Mouse (Mus musculus): Measurements from ENCODE around the gene Hspa2.

Gene Hspa2

DNA sequence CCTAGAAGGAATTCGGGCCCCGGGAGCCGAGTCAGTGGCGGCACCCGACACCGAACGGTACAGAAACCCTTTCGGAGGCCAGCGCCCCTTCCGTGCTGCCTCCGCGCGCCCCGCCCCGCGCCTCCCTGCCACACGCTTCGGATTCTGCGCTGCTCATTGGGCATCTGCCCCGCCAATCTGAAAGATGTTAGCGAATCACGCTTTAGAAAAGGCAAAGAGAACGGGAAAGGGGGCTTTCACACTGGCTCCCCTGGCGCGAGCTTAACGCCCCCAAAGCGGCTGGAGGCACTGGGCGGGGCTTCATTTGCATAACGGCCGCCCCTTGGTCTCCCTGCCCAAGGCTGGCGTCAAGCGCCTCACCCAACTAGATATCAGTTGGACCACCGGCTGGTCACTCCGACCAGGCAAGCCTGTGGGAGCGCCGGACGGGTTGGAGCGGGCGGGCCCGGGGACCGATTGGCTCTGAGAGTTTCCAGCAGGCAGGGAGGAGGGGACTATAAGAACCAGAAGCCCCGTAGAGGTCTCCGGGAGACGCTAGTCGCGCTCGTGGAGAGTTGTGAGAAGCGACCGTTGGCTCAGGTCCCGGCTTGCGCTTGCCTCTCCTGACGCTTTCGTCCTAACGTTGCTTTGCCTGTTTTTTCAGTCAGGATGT lies at the start of gene Hspa2:
TSS of gene Hspa2 (plus strand) at position 291 of the 652 bp plus-strand sequence.
- peak; percentile 100 for DNase-seq

DNA sequence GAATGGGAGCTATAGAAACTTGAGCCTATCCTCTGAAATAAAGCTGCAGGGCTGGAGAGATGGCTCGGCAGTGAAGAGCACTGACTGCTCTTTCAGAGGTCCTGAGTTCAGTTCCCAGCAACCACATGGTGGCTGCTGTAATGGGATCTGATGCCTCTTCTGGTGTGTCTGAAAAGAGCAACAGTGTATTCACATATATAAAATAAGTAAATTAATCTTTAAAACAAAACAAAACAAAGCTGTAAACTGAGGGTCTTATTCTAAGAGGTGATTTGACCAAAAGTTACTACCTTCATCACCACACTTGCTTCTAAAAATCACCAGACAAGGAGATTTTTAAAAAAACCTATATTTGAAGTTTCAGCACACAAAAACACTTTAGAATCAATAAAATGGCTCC lies 43.1 kb upstream of the Hspa2 start:
- no peak for DNase-seq

GRCm38 (mm10) chr12:76361405-76362302 lies 42.3 kb upstream of the Hspa2 start:
- DNase-seq = no peak

DNA sequence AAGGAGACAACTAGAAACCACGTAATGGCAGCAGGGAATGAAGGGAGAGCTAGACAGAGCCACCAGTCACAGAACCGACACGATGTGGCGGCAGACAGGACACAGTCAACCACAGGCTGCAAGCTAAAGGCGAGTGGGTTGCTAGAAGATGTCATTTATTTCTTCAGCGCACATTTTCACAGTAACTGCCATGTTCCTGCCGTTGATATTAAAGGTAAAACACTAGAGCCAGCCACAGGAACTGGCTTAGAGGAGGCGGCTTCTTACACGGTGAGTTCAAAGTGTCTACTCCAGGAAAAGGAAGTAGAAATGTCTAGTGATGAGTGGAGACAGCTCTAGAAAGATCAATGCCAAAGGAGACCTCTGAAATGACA lies 41.7 kb upstream of the Hspa2 start:
- DNase-seq = no peak

- no peak for DNase-seq
Observed at GRCm38 (mm10) chr12:76366276-76366675, 37.7 kb upstream of the Hspa2 start.

- peak; percentile 42 to 56 for DNase-seq
Observed at GRCm38 (mm10) chr12:76367096-76367995, 36.6 kb upstream of the Hspa2 start.

DNA sequence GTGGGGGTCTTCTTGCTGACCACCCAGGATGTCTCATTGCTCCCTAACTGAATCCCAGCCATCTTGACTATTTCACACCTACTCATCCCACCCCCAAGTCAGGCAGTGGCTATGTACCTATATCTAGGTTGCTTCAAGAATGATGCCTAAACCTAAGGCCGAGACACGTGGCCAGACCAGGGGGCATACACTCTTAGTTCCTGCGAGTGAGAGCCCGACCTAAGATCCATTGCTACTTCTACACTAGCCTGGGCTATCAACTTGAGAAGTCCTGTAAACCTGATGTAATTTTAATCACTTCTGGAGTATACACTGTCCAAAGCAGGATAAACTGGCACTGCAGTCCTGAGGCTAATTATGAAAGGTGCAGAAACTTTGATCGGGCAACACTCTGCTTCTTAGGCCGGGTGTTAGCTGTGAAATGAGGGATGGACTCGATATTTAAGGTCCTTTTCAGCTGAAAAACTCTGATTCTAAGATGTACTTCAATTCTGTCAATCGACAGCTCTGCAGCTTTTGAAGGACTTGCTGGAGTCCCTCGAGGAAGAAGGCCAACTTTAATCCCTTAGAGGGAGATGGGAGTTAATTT lies 35.7 kb upstream of the Hspa2 start:
- DNase-seq = no peak

DNA sequence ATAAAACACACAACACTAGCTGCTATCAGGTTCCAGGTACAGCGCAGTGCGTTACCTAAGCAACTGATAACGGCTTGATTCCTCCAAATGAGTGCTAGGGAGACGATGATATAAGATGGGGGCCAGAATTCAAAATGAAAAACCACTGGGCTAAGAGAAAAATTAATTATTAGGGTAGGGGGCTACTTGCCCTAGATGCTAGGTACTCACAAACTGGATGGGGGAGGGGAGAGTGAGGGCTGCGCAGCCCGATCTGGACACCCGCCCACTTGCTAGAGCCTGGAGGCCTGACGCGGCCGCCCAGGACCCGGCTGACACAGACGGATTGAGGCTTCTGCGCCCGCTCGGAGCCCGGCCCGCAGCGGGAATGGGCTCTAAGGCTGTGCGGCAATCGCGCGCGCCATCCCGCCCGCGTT lies 35.2 kb upstream of the Hspa2 start:
- DNase-seq = peak; percentile 65 to 77

GRCm38 (mm10) chr12:76369206-76369977 lies 34.6 kb upstream of the Hspa2 start, which contains the start of gene Zbtb25:
Gene Zbtb25, minus strand, starts transcription at chr12:76369602.
- DNase-seq = peak; percentile 83 to 92

- peak; percentile 83 to 91 for DNase-seq
Observed at GRCm38 (mm10) chr12:76369978-76370830, 33.8 kb upstream of the Hspa2 start, which contains the start of gene Zbtb1. Gene Zbtb1, plus strand, starts transcription at chr12:76370266.

DNA sequence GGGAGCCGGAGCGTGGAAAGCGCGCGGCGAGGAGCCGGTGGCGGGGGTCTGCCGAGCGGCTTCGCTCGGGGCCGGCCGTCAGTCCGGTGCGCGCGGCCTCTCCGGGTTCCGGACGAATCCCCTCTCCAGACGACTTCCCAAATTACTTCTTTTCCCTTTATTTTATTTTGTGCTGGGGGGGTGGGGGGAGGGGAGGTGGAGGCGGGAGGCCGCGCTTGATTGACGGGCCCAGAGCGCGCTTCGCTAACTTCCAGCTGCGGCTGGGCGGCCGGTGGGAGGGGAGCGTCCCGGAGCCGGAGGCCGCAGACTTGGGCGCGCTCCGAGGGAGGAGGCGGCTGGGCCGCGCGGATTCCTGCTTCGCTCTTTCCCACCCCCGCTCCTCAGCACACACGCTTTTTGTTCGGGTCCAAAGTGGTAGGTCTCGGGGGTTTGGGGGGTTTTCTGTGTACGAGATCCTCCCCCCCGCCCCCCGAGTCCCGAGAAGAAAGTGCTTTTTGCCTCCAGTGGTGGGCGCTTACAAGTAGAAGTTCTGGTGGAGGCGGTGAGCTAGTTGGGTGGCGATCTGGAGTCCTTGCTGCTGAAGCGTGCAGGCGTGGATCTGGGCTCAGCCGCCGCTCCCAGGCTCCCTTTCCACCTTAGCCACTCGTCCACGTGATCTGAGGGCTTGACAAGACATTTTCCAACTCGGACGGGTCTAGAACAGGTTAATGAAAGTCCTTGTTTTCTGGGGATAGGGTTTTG lies 33.0 kb upstream of the Hspa2 start:
- peak; percentile 86 to 92 for DNase-seq

DNA sequence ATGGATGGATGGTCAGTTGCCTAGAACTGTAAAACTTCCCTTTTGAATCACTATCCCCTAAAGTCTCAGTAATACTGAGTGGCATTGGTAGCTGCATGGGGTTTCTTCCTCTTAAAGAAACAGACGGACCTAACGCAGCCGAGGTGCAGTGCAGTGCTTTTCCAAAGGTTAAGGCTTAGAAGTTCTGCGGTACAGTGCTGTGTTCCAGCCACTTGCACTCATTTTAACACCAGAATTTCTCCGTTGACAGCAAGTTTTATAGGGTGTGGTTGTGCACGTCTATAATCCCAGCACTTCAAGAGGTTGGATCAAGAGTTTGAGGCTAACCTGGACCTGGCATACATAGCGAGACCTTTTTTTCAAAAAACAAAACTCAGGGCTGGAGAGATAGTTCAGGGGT lies 31.9 kb upstream of the Hspa2 start:
- no peak for DNase-seq

- peak; percentile 22 to 27 for DNase-seq
Observed at GRCm38 (mm10) chr12:76372881-76373818, 30.8 kb upstream of the Hspa2 start.

- DNase-seq = no peak
Observed at GRCm38 (mm10) chr12:76373991-76374390, 30.0 kb upstream of the Hspa2 start.

- DNase-seq = no peak
Observed at GRCm38 (mm10) chr12:76374911-76375310, 29.1 kb upstream of the Hspa2 start.

DNA sequence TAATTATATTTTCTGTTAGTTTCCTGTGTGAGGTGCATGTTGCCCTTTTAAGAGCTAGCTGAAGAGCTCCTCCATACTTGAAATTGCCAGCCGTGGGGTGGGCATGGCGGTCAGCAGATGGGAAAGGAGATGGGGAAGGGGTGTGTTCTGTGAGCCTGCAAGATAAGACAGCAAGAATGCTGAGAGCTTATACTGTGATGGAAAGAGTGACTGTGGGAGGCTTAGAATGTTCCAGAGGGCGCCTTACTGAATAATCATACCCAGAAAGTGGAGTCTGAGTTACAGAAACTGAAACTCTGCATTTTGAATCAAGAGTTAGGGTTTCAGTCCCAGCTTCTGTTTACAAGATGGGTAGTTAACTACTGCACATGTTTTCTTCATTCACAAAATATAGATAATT lies 28.5 kb upstream of the Hspa2 start:
- no peak for DNase-seq

GRCm38 (mm10) chr12:76376649-76377048 lies 27.3 kb upstream of the Hspa2 start:
- peak in 1 of 2 experiments; percentile 36 for DNase-seq

DNA sequence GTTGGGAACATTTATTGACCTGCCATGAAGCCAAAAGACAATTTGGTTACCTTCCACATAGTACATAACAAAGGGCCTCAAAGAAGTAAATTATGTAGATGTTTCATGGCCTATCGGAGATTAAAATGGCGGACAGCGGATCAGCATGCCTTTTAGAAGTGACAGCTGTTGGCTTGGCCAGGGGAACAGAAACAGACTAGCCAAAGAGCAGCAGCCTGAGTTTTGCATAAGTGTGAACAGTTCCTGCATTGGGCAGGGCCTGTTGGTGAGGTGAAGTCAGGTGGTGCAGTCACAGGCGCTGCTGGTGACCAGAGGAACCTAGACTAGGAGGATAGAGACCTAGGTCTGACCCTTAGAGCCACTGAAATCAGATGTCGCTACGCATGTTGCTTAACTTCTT lies 26.9 kb upstream of the Hspa2 start:
- DNase-seq = no peak

- no peak for DNase-seq
Observed at GRCm38 (mm10) chr12:76377726-76378125, 26.2 kb upstream of the Hspa2 start.
